Mouse (Mus musculus): ENCODE results near the gene Cfd.

GRCm38 (mm10) chr10:79914948-79915596, 24.4 kb downstream of the Cfd start:
- no peak for TF ChIP-seq CTCF (IDR thresholded peaks at IDR 0.05; ENCODE audit: low read depth)
- TF ChIP-seq EP300 (IDR thresholded peaks at IDR 0.05; ENCODE audit: low read depth): no peak

Measured in heart, postnatal 0 days (tissue).